Mouse (Mus musculus) heart, adult 11 months (tissue): ENCODE data around the gene Cd47.

Source experiments
- DNase-seq: peaks from one replicate; pipeline ENCODE4 v3.0.0; 2022

Gene Cd47

DNA sequence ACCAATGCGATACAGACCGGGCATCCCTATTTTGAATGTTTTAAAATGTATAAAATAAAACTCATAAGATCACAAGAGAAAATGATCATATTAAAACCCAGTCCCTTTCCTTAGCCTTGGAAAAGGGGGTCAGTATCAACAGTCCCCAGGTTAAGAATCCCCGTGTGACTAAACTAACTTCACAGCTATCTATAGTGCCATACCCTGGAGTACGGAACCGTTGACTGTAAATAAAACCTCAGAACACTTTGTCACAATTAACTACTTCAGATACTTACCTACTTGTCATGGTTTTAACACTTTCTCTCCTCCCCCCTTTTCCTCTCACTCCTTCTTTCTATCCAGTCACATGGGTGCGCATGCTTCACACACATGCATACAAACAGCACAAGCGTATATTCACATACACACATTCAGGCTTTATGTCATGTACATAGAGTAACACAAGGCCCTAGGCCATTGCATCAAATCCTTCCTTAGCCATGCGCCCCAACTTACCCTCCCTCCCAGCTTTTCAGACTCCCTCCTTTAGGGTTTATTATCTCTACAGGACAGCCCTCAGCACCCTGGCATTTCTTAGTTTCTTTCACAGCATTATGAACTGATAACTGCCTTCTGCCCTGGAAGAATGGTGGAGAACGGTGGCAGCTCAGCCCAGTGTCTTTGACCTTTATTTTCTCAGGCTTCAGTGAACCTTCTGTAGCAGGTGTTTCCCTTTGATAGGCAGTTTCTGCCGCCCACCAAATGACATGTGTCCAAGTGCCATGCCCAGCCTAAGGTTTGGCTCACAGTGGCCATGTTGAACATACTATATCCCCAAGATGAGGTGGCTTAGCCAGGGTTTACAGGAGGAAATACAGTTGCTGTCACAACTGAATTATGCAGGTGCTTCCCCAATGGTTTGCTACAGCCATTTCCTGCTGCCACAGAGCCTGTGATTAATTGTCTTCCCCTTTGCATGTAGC is at the start of gene Cd47:
Cd47 (plus strand) TSS at position 937 of the 965 bp plus-strand sequence.
- peak; percentile 93 for DNase-seq

DNA sequence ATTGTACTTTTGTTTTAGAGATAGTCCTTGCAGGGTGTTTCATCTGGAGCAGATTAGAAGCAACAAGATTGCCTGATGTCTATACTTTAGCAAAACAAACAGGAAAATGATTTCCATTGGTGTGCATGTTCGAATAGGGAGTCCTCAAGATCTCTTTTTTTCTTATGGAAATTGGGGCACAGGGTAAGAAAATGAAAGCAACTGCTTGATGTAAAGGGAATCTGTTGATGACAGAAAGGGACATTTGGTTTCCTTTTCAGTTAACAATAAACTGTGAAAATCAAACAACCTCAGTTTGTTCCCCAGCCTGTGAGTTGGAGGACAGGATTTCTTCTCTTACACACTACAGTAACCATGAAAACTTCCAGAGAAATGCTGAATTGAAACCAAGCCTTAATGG is 47.4 kb upstream of the Cd47 start:
- DNase-seq = no peak

DNA sequence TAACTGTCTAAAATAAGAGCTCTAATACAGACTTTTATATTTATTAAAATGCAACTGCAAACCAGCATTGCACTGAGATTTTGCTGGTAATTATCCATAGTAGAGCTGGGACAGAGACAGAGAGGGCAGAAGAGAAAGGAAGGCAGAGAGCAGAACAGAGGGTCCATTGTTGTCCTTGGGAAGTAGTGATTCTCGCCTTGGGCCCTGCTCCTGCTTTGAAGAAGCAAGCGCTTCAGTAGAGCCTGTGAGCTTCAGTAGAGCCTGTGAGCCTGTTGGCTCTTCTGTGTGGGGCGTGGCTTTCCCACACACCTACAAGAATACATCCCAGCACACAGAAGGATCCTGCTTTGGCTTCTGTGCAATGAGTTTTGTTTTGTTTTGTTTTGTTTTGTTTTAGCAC is 47.0 kb upstream of the Cd47 start:
- no peak for DNase-seq

DNA sequence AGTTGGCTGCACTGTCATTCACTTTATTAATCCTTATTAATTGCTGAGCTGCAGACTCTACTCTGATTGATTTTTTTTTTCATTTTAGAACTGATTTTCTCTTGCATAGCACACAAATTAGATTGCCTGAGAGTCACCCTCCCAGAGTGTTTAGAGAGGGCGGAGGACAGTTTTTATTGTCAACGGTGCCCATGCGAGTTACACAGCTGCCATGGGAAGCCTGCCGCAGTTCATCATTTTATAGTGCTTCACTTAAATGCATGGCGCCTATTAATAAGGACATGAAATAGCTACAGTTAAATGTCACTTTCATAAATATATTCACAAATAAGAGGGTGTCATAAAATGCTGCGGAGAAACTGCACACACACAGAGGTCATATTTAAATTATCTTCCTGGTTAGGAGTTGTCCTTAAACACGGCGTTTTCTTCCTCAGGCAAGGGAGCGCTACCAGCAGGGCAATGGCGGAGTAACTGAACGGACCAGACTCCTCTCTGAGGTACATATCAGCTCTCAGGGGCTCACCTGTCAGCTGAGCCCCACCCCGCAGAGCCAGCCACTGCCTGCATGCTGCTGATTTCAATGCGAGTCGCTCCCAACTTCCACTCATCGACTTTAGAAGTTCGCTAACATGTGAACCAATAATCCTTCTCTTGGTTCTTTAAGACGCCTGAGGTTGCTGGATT is 39.7 kb upstream of the Cd47 start:
- no peak for DNase-seq

- DNase-seq = no peak
These were observed 38.4 kb upstream of the Cd47 start for GRCm38 (mm10) chr16:49761981-49762380.

DNA sequence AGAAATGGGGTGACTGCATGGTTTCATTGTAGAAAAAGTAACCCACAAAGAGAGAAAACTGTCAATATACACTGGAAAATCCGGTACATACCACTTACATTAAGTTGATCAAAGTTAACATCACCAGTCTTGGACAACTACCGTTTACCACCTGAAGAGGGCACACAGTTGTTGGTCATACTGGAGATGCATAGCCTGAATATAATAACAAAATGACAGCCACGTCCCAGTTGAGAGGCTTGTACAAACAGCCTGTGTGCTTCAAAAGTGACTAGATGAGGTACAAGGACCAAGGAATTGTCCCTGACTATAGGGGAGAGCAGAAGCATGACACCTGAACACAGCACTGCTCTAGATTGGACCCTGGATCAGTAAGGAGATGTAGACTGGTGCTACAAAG is 34.0 kb upstream of the Cd47 start:
- peak; percentile 93 for DNase-seq

DNA sequence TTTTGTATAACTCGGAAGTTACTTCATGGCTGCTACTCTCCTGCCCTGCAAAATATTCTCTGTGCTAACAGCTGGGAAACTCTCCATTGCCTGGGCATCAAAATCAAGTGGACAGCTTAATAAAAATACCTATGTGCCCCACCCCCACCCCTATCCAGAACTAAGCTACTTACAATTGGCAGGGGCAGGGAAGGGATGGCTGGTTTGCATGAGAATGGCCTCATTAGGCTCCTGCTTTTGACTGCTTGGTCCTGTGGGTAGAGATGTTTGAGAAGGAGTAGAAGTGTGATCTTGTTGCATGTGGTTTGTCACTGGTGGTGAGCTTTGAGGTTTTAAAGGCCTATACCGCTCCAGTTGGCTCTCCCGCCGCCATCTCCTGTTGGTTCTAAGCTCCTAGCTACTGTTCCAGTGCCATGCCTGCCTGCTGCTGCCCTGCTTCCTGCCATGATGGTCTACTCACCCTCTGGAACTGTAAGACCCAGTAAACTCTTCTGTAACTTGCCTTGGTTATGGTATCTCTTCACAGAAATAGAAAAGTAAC is 31.8 kb upstream of the Cd47 start:
- DNase-seq = no peak

DNA sequence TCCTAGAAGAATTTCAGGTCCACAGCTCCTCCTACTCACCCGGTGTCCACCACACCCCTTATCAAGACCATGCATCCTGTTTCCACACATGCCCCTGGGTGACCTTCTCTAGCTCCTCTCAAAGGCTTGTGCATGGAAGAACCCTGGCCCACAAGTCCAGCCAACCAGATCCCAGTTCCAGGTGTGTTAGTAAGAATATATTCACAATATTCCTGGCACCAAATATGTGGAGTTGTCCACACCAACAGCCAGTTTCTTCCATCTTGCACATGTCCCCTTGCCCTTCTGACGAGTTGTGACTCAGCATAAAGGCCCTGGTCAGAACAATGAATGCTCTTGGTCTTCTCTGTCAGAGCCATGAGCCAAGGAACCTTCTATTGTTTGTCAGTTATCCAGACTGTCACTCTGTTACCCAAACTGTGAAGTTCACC is 30.5 kb upstream of the Cd47 start:
- DNase-seq = no peak

DNA sequence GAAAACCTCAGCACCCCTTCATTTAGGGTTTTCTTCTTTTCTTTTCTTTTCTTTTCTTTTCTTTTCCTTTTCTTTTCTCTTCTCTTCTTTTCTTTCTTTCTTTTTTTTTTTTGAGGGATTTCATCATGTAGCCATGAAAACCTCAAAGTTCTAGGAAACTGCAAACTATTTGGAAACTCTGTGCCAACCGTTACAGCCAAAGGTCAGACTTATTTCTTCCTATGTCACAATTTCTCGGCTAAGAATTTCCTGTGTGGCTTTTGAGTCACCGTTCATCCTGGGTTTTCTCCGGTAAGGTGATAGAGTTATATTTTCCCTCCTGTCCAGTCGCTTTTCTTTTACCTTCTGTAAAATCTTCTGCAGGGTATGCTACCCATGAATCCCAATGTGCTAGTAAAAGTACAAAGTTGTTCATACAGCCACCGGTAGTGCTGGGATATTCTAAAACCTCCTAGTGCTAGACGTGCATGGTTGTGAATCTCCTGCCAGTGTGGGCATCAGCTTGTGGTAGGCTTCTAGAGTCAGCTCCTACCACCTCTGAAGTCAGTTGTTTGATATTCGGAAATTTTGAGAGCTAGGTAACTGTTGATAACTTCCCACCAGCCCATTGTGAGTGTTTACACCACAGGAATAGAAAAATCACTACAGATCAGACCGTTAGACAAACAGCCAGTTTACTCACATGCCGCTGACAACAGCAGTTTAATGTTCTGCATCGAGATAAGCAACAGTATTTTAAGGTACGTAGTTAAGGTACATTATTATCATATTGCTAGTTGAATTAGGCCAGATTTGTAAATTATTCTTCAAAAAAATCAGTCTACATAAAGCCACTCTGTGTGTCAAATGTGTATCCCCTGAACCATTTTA is 29.8 kb upstream of the Cd47 start:
- DNase-seq = no peak

GRCm38 (mm10) chr16:49771609-49772396 is 28.5 kb upstream of the Cd47 start:
- no peak for DNase-seq

- no peak for DNase-seq
These were observed 27.8 kb upstream of the Cd47 start for GRCm38 (mm10) chr16:49772576-49772975.

- DNase-seq = no peak
These were observed 27.3 kb upstream of the Cd47 start for GRCm38 (mm10) chr16:49773068-49773467.

- peak; percentile 40 for DNase-seq
These were observed 26.0 kb upstream of the Cd47 start for GRCm38 (mm10) chr16:49774059-49775001.

DNA sequence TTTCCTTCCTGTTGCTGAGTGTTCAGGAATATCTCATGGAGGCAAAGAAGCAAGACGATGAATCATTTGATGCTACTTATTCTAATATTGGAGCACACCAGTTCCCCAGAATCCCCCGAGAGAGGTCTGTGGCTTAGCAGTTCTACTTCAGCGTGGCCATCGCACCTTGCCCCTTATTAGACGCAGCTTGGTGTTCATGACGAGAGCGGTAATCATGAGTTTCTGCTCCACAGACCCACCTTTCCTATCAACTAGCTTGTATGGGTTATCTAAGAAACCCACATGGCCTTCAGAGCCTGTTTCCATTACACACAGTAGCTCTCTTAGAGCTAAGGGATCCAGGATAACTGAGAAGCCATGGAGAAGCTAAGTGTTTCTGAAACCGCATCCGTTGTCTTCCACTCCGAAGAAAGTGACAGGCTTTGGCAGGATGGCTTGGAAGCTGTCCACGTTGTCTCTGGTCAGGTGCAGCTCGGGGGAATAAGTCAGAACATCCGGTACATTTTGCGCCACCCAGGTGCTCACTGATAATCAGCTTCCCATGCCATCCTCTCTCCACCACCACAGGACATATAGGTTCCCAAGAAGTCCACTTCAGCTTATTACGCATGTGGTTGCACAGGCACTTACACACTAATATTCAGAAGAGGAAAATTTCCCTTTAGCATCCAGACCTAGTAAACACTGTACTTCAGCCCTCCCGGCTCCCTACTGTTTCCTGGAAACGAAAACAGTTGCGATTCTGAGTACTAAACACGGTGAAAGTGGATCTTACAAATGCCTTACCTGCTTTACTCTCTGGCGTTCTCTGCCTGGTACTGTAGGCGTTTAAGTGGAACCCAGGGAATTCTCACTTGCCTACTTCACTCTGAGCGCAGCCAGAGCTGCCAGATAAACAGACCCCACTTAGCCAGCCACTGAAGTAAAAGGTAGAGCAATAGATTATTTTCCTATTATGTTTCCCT is 25.0 kb upstream of the Cd47 start:
- DNase-seq = no peak

DNA sequence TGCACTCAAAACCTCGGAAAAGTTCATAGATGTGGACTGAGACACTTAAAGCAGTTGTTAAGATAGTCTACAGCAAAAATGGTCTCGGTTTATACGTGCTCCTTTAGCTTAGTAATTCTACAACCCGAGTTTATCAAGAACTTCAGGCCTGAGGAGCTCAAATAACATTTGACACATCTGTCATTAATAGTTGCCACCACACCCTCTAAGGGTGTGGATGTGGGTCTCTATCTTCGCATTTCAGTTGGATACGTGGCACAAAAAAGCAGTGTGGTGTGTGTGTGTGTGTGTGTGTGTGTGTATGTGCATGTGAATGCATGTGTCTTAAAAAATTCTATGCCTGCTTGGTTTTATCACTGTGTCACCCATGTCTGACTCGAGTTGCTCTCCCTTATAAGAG is 23.4 kb upstream of the Cd47 start:
- peak; percentile 43 for DNase-seq

- DNase-seq = peak; percentile 88
These were observed 18.7 kb upstream of the Cd47 start for GRCm38 (mm10) chr16:49781556-49782156.

DNA sequence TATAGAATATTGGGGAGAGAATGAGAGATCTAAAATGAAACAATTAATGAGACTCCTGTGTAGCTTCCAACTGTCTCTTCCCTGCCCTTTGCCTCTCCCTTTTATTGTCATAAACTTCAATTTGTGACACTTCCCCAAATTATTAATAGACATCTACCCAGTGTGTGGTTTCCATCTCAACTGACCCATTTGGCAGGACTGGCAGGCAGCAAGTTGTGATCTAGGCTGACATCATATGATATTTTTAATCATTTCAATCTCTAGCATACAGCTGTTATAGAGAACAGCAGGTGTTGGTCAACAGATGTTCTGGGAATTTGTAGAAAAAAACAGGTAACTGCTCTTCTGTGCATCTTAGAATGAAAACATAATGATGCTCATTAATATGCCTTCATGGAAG is 17.0 kb upstream of the Cd47 start:
- DNase-seq = peak; percentile 67

- DNase-seq = peak; percentile 72
These were observed 14.2 kb upstream of the Cd47 start for GRCm38 (mm10) chr16:49786116-49786515.

- DNase-seq = peak; percentile 34
These were observed 12.6 kb upstream of the Cd47 start for GRCm38 (mm10) chr16:49787714-49788113.
